Mouse (Mus musculus) heart, embryonic 13.5 days (tissue): Measurements from ENCODE around the gene Sp110. TPM values are rescaled to one million over a fixed set of nuclear protein-coding genes. Genes with fewer than 3 reads are reported as not detected.
"Not testable (repeated sequence)": the region's sequence is repeated elsewhere in the genome, so short reads cannot be mapped to it uniquely, and the experiment has no call there.

ENCODE experiments used
- ATAC-seq: fragments of 200-750 bp; cut with Nextera tagmentation; 2 replicates; pipeline ENCODE4 v1.8.0; 2017; ENCODE audit warnings: moderate TSS enrichment; ENCODE audit not compliant: insufficient number of reproducible peaks, low FRiP score, low TSS enrichment; ENCODE audit errors: extremely low read depth
- H3K27ac ChIP-seq: fragments of 300-500 bp; sonication (generic); replicated peaks from 2 replicates; pipeline ENCODE4 v1.5.1; 2015; ENCODE audit warnings: moderate library complexity, mild to moderate bottlenecking, inconsistent platforms
- H3K27me3 ChIP-seq: fragments of 300-500 bp; sonication (generic); replicated peaks from 2 replicates; pipeline ENCODE4 v1.6.1; 2015; ENCODE audit warnings: mild to moderate bottlenecking, inconsistent platforms
- H3K36me3 ChIP-seq: fragments of 300-500 bp; sonication (generic); 2 replicates; pipeline ENCODE4 v1.6.1; 2015; ENCODE audit warnings: mild to moderate bottlenecking, inconsistent platforms
- H3K4me1 ChIP-seq: fragments of 300-500 bp; sonication (generic); 2 replicates; pipeline ENCODE4 v1.6.1; 2015; ENCODE audit warnings: inconsistent platforms
- H3K4me2 ChIP-seq: fragments of 300-500 bp; sonication (generic); 2 replicates; pipeline ENCODE4 v1.6.1; 2015; ENCODE audit warnings: inconsistent platforms, mild to moderate bottlenecking, moderate library complexity
- H3K4me3 ChIP-seq: fragments of 300-500 bp; sonication (generic); 2 replicates; pipeline ENCODE4 v1.5.1; 2015; ENCODE audit warnings: moderate library complexity, mild to moderate bottlenecking, inconsistent platforms
- H3K9ac ChIP-seq: fragments of 300-500 bp; sonication (generic); 2 replicates; pipeline ENCODE4 v1.6.1; 2015; ENCODE audit warnings: inconsistent platforms, mild to moderate bottlenecking, moderate library complexity
- H3K9me3 ChIP-seq: fragments of 300-500 bp; sonication (generic); 2 replicates; pipeline ENCODE4 v1.6.1; 2016; ENCODE audit warnings: inconsistent platforms
- WGBS: fragments of 180-500 bp; shearing (Covaris S2); methylation state at CpG from one replicate; pipeline ENCODE4 v1.1.7; 2015; ENCODE audit warnings: mixed read lengths; 5-methylcytosine and 5-hydroxymethylcytosine counted together
- polyA plus RNA-seq: library from polyadenylated mRNA; unstranded; fragments of >200 nt; fragmentation: Nextera tagmentation; extraction: Ambion mirVana; gene quantifications from 2 replicates; pipeline ENCODE4 v1.2.1, GENCODE M21; 2015

Gene Sp110
- polyA plus RNA-seq, 1 experiment from 2014 or later: 2.2 TPM

DNA sequence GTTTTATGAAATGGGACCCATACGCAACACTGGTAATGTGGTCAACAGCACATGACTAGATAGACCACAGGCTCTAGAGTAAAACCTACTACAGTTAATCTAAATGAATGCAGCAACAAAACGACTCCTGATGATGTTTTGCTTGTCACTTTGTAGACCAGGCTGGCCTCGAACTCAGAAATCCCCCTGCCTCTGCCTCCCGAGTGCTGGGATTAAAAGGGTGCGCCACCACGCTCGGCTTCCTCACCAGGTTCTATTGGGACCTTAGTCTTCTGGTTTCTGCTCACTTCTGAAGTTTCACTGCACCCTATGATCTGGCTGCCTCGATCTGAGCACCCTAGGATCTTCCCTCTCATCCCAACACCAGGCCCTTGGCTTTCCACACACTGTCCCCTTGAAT, 6.1 kb downstream of the Sp110 start:
- ATAC-seq, H3K9ac ChIP-seq, H3K4me2 ChIP-seq, H3K4me3 ChIP-seq, H3K4me1 ChIP-seq, H3K9me3 ChIP-seq, H3K36me3 ChIP-seq, H3K27ac ChIP-seq, H3K27me3 ChIP-seq: not testable (repeated sequence)
- 74% methylated on average over 8 of the region's 8 CpGs for WGBS

DNA sequence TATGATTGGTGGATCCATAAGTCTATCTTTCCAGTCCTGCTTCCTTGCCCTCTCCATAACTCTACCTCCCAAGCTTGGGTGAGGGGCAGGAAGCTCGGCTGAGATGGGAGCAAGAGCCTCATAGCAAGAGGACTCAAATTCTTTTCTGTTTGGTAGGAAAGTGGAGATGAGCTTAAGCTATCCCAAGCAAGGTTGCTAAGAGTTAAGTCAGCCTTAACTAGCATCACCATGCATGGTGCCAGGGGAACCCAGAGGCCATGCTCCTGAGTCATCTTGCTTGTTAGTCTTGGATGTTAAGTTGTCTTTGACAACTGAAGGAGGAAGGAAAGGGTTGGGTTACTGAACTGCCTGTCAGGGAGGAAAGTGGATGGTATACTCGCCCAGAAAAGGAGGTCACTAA, 9.9 kb downstream of the Sp110 start:
- H3K27ac ChIP-seq, H3K4me2 ChIP-seq, H3K4me1 ChIP-seq, H3K4me3 ChIP-seq, H3K9ac ChIP-seq, ATAC-seq, H3K36me3 ChIP-seq, H3K27me3 ChIP-seq, H3K9me3 ChIP-seq: not testable (repeated sequence)
- WGBS: 50% methylated on average over 1 of the region's 2 CpGs

GRCm38 (mm10) chr1:85581518-85581917, 17.1 kb downstream of the Sp110 start:
- not testable (repeated sequence) for H3K36me3 ChIP-seq, H3K9me3 ChIP-seq, H3K4me1 ChIP-seq, H3K27me3 ChIP-seq, H3K4me2 ChIP-seq, H3K9ac ChIP-seq, H3K4me3 ChIP-seq, ATAC-seq, H3K27ac ChIP-seq
- 28% methylated on average over 5 of the region's 5 CpGs for WGBS

DNA sequence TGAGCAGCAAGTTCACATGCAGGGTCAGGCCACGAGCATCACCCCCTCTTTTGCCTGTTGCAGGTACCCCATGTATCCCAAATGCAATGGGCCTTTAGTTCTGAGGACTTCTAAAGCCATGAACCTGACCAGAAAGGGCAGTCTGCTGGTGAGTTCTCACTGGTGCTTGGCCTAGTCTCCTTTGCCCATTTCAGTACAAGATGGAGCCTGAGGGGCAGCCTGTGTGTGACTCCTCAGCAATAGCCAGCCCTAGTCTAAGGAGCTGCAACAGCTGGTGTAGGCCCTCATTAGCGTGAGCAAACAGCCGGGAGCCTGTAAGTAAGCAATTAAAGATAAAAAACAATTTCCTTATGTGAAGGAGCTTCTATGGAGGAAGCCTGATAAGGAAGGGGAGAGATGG, 18.0 kb downstream of the Sp110 start:
- H3K4me2 ChIP-seq, ATAC-seq, H3K36me3 ChIP-seq, H3K4me3 ChIP-seq, H3K27me3 ChIP-seq, H3K27ac ChIP-seq, H3K9ac ChIP-seq, H3K4me1 ChIP-seq, H3K9me3 ChIP-seq: not testable (repeated sequence)
- 60% methylated on average over 3 of the region's 3 CpGs for WGBS

DNA sequence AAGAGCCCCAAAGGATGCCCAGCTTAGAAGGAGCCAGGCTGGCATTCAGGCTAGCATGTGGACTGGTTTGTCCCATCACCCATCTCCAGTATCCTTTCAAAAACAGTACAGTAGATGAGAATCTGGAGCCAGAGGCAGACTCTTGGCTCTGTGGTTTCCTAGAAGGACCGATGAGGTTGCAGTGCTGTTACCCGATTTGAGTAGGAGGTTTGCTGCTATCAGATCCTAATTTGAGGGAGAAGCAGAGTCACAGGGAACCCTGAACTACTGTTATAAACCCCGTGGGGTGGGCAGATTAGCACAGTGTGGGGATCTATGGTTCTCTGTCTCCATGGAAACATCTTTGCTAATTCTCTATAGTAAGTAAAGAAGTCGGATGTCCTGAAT, 18.5 kb downstream of the Sp110 start:
- ATAC-seq, H3K4me3 ChIP-seq, H3K9me3 ChIP-seq, H3K4me2 ChIP-seq, H3K9ac ChIP-seq, H3K27ac ChIP-seq, H3K36me3 ChIP-seq, H3K4me1 ChIP-seq, H3K27me3 ChIP-seq: not testable (repeated sequence)
- 59% methylated on average over 3 of the region's 4 CpGs for WGBS

DNA sequence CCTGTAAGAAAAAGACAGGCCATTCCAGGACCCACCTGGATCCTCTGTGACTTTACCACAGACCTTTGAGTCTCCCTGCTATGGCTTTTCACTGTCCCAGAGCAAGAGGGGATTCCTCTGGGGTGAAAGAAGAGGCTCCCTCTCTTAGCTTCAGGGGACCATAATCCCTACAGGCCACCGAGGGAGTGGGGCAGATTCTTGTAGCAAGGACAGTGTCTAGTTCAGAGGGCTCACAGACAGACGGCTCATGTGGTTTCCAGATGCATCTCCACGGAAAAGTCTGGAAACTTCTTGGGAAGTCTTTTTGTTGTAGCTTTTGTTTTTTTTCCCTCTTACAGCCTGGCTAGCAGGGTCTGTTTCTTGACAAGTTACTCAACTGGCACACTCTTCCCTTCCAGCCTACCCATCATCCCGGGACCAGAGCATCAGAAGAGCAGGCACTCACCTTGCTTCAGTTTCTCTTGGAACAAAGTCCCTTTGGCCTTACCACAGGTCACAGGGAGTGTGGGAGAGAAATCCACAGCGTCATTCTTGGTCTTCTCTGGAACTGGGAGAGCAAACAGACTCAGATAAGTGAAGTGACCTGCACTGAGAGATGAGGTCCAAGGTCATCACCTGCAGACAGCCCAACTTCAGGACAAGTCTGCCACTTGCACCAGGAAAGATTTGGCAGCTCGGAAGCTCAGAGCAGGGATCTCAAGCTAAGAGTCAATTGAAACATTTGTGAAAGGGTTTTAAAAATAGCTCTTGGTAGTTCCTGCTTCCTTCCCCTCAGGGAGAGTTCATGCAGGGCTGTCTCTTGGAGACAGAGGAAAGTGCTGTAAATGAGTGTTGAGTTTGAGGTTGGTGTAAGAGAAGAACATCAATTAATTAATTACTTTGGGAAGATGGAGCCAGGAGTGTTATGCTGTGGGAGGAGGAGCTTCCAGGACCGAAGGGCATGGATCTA, 19.1 kb downstream of the Sp110 start:
- not testable (repeated sequence) for ATAC-seq, H3K4me1 ChIP-seq, H3K4me2 ChIP-seq, H3K9me3 ChIP-seq, H3K27ac ChIP-seq, H3K4me3 ChIP-seq, H3K9ac ChIP-seq, H3K27me3 ChIP-seq, H3K36me3 ChIP-seq
- WGBS: 49% methylated on average over 6 of the region's 7 CpGs

GRCm38 (mm10) chr1:85578372-85579010, 20.1 kb downstream of the Sp110 start:
- not testable (repeated sequence) for H3K4me3 ChIP-seq, H3K27me3 ChIP-seq, H3K9me3 ChIP-seq, ATAC-seq, H3K27ac ChIP-seq, H3K36me3 ChIP-seq, H3K9ac ChIP-seq, H3K4me2 ChIP-seq, H3K4me1 ChIP-seq
- 44% methylated on average over 3 of the region's 3 CpGs for whole genome bisulfite sequencing

DNA sequence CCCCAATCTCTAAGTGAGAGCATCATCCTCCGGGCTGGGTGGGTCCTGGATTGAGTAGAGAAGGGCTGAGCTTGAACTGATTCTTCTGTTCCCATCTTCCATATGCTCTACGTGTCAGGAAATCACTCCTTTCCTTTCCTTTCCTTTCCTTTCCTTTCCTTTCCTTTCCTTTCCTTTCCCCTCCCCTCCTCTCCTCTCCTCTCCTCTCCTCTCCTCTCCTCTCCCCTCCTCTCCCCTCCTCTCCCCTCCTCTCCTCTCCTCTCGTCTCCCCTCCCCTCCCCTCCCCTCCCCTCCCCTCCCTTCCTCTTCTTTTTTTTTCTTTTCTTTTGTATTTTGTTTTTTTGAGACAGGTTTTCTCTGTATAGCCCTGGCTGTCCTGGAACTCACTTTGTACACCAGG, 23.2 kb downstream of the Sp110 start, which contains the start of gene G530012D18Rik:
TSS of gene G530012D18Rik (plus strand) at position 301 of the 400 bp plus-strand sequence.
- 62% methylated on average over 2 of the region's 3 CpGs for WGBS
- H3K27me3 ChIP-seq, H3K4me2 ChIP-seq, H3K27ac ChIP-seq, H3K36me3 ChIP-seq, H3K9ac ChIP-seq, H3K4me1 ChIP-seq, H3K4me3 ChIP-seq, H3K9me3 ChIP-seq, ATAC-seq: not testable (repeated sequence)

GRCm38 (mm10) chr1:85573554-85573953, 25.1 kb downstream of the Sp110 start:
- not testable (repeated sequence) for H3K36me3 ChIP-seq, H3K9ac ChIP-seq, ATAC-seq, H3K4me3 ChIP-seq, H3K4me1 ChIP-seq, H3K9me3 ChIP-seq, H3K27me3 ChIP-seq, H3K27ac ChIP-seq, H3K4me2 ChIP-seq
- WGBS: 56% methylated on average over 4 of the region's 4 CpGs

- 72% methylated on average over 4 of the region's 4 CpGs for WGBS
- H3K4me3 ChIP-seq, H3K36me3 ChIP-seq, H3K4me2 ChIP-seq, ATAC-seq, H3K27me3 ChIP-seq, H3K9ac ChIP-seq, H3K27ac ChIP-seq, H3K4me1 ChIP-seq, H3K9me3 ChIP-seq: not testable (repeated sequence)
These were observed 43.4 kb downstream of the Sp110 start for GRCm38 (mm10) chr1:85555261-85555660.

DNA sequence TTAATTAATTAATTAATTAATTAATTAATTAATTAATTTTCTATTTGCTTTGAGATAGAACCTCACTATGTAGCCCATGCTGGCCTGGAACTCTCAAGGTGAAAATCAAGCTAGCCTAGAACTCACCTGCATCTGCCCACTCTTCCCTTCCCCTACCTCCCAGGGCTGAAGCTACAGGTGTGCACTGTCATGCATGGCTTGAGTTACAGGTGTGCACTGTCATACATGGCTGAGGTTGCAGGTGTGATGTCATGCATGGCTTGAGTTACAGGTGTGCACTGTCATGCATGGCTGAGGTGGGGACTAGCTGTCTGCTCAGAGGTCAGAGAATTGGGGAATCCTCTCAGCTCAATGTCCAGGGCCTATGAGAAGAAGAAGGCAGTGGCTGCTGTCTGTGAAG, 52.2 kb downstream of the Sp110 start:
- H3K4me3 ChIP-seq, H3K27ac ChIP-seq, ATAC-seq, H3K27me3 ChIP-seq, H3K9me3 ChIP-seq, H3K36me3 ChIP-seq, H3K4me2 ChIP-seq, H3K9ac ChIP-seq, H3K4me1 ChIP-seq: not testable (repeated sequence)

GRCm38 (mm10) chr1:85543818-85544217, 54.8 kb downstream of the Sp110 start:
- not testable (repeated sequence) for H3K4me2 ChIP-seq, H3K9ac ChIP-seq, ATAC-seq, H3K27me3 ChIP-seq, H3K36me3 ChIP-seq, H3K4me1 ChIP-seq, H3K9me3 ChIP-seq, H3K27ac ChIP-seq, H3K4me3 ChIP-seq
- 60% methylated on average over 4 of the region's 4 CpGs for WGBS
